Mouse (Mus musculus) midbrain, embryonic 11.5 days (tissue): ENCODE results near the gene Tnfsf13. TPM values are rescaled to one million over a fixed set of nuclear protein-coding genes. Genes with fewer than 3 reads are reported as not detected.
A peak's percentile ranks its signal among the peaks of the same experiment; 100 is the strongest.

ENCODE experiments used
- ATAC-seq: fragments of 200-750 bp; cut with Nextera tagmentation; 2 replicates; pipeline ENCODE4 v1.8.0; 2017; ENCODE audit warnings: moderate TSS enrichment, moderate library complexity; ENCODE audit not compliant: low FRiP score
- DNase-seq: peaks from one replicate; pipeline ENCODE4 v3.0.0; 2015; ENCODE audit warnings: low spot score; ENCODE audit errors: missing footprints
- H3K27ac ChIP-seq: fragments of 300-500 bp; sonication (generic); 2 replicates; pipeline ENCODE4 v1.5.1; 2014; ENCODE audit warnings: low read depth, low read length
- H3K27me3 ChIP-seq: fragments of 300-500 bp; sonication (generic); 2 replicates; pipeline ENCODE4 v1.6.1; 2014; ENCODE audit warnings: mild to moderate bottlenecking, low read length, moderate library complexity, mixed read lengths; ENCODE audit not compliant: control insufficient read depth, insufficient read depth
- H3K36me3 ChIP-seq: fragments of 300-500 bp; sonication (generic); 2 replicates; pipeline ENCODE4 v1.6.1; 2014; ENCODE audit warnings: mild to moderate bottlenecking, low read length, moderate library complexity, mixed read lengths; ENCODE audit not compliant: control insufficient read depth, insufficient read depth
- H3K4me1 ChIP-seq: fragments of 300-500 bp; sonication (generic); 2 replicates; pipeline ENCODE4 v1.6.1; 2014; ENCODE audit warnings: low read length; ENCODE audit not compliant: control insufficient read depth, insufficient read depth
- H3K4me2 ChIP-seq: fragments of 300-500 bp; sonication (generic); 2 replicates; pipeline ENCODE4 v1.6.1; 2014; ENCODE audit warnings: mild to moderate bottlenecking, moderate library complexity
- H3K4me3 ChIP-seq: fragments of 300-500 bp; sonication (generic); 2 replicates; pipeline ENCODE4 v1.5.1; 2014; ENCODE audit warnings: low read depth, low read length
- H3K9ac ChIP-seq: fragments of 300-500 bp; sonication (generic); 2 replicates; pipeline ENCODE4 v1.6.1; 2014; ENCODE audit warnings: low read length
- H3K9me3 ChIP-seq: fragments of 300-500 bp; sonication (generic); 2 replicates; pipeline ENCODE4 v1.6.1; 2016; ENCODE audit warnings: low read length; ENCODE audit not compliant: control insufficient read depth
- WGBS: fragments of 180-500 bp; shearing (Covaris S2); extraction: QIAGEN DNeasy Blood & Tissue Kit; methylation state at CpG from one replicate; pipeline ENCODE4 v1.1.7; 2014; 5-methylcytosine and 5-hydroxymethylcytosine counted together
- polyA plus RNA-seq: library from polyadenylated mRNA; unstranded; fragments of >200 nt; fragmentation: Nextera tagmentation; extraction: Ambion mirVana; gene quantifications from 2 replicates; pipeline ENCODE4 v1.2.1, GENCODE M21; 2014

Tnfsf13 gene
- polyA plus RNA-seq, 1 experiment from 2014 or later: not detected

GRCm38 (mm10) chr11:69697396-69697795 lies 11.8 kb upstream of the Tnfsf13 start:
- no peak overlapping the region for H3K27ac ChIP-seq
- no peak overlapping the region for H3K4me2 ChIP-seq
- DNase-seq (peak; percentile 77), ATAC-seq (no peak)
- peaks cover 5% of the 10 kb centered on the region; the same call in 1 of the 2 replicates for H3K4me1 ChIP-seq
- no peak overlapping the region for H3K4me3 ChIP-seq
- whole genome bisulfite sequencing: 96% methylated on average over 3 of the region's 3 CpGs
- H3K9me3 ChIP-seq: no peaks in the 10 kb centered on the region
- H3K36me3 ChIP-seq: no peaks in the 10 kb centered on the region
- H3K27me3 ChIP-seq: no peaks in the 10 kb centered on the region
- H3K9ac ChIP-seq: no peak overlapping the region

DNA sequence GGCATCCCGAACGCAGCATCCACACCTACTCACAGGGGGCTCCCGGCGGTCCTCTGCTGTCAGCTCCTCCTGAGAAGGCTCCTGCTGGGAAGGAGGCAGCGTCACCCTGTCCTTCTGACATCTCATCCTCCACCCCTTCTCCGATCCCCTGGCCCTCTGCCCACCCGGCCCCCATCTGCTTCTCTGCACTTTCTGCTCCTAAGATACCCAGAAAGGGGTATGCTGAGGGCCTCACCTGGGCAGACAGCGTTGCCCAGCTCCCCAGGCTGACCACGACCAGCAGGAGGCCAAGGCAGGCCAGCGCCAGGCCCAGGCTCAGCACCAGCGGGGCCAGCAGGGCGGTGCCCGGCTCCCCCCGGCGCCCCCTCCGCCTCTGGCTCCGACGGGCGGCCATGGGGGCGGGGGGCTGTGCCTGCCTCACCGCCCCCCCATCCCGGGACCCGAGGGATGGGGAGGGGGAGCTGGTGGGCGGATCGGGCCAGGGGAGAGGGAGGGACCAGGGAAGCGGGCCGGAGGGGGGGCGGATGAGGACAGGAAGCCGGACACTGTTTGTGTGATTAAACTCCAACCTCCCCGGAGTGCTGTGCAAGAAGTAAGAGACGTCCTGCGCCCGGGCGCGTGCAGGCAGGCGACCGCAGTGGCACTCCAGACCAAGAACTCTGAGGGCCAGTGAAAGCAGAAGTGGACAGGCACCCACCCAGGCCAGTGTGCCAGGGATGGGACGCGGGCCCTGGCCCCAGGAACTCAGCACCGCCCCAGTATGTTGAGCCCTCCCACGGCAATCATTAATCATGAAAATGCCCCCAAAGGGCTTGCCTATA lies 10.0 kb upstream of the Tnfsf13 start, which contains the start of the genes Tnfsf12 and Tnfsfm13:
Tnfsf12 (minus strand) TSS at position 489 of the 821 bp plus-strand sequence.
Tnfsfm13 (minus strand) TSS at position 738 of the 821 bp plus-strand sequence.
- ATAC-seq (peak; percentile 50; the same call in 1 of the 2 replicates), DNase-seq (peak; percentile 89)
- no peaks in the 10 kb centered on the region for H3K9me3 ChIP-seq
- H3K36me3 ChIP-seq: no peaks in the 10 kb centered on the region
- H3K4me1 ChIP-seq: peaks cover 5% of the 10 kb centered on the region; the same call in 1 of the 2 replicates
- peak within 1 kb of the TSS; percentile 32 for H3K4me3 ChIP-seq
- peak within 1 kb of the TSS; percentile 65 for H3K9ac ChIP-seq
- no peak within 1 kb of the TSS for H3K27ac ChIP-seq
- WGBS: 2% methylated on average over 38 of the region's 41 CpGs
- H3K27me3 ChIP-seq: no peaks in the 10 kb centered on the region
- H3K4me2 ChIP-seq: peak within 1 kb of the TSS; percentile 65

GRCm38 (mm10) chr11:69695046-69695360 lies 9.4 kb upstream of the Tnfsf13 start:
- H3K4me3 ChIP-seq: peak overlapping the region; percentile 32
- H3K27me3 ChIP-seq: no peaks in the 10 kb centered on the region
- H3K36me3 ChIP-seq: no peaks in the 10 kb centered on the region
- H3K4me1 ChIP-seq: peaks cover 5% of the 10 kb centered on the region; the same call in 1 of the 2 replicates
- no peaks in the 10 kb centered on the region for H3K9me3 ChIP-seq
- H3K27ac ChIP-seq: no peak overlapping the region
- ATAC-seq: no peak
- no peak for DNase-seq
- H3K4me2 ChIP-seq: peak overlapping the region; percentile 65
- 38% methylated on average over 6 of the region's 6 CpGs for WGBS
- peak overlapping the region; percentile 65 for H3K9ac ChIP-seq

DNA sequence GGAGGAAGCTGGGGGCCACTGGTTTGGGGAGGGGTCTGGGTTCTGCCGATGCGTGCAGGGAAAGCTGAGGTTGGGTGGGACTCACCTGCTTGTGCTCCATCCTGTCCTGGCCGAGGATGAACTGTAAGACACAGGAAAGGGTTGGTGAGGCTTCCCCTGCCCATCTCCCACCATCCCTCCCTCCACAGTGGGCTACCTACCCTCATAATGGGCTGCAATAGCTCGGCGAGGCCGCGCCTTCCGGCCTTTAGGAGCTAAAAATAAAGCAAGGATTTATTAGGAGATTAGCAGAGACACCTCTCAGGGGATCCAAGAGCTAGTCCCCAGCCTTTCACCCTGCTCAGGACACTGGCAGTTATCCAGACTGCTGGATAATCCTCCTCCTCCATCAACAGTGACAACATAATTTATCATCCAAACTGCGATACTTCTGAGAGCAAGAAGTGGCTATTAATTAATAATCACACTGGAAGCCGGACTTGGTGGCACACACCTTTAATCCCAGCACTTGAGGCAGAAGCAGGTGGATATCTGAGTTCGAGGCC lies 7.9 kb upstream of the Tnfsf13 start:
- ATAC-seq (no peak), DNase-seq (peak; percentile 35)
- no peaks in the 10 kb centered on the region for H3K9me3 ChIP-seq
- no peak overlapping the region for H3K4me2 ChIP-seq
- peaks cover 5% of the 10 kb centered on the region; the same call in 1 of the 2 replicates for H3K4me1 ChIP-seq
- H3K27ac ChIP-seq: no peak overlapping the region
- no peak overlapping the region for H3K9ac ChIP-seq
- WGBS: 61% methylated on average over 11 of the region's 11 CpGs
- no peaks in the 10 kb centered on the region for H3K27me3 ChIP-seq
- H3K36me3 ChIP-seq: no peaks in the 10 kb centered on the region
- no peak overlapping the region for H3K4me3 ChIP-seq

GRCm38 (mm10) chr11:69692863-69693262 lies 7.3 kb upstream of the Tnfsf13 start:
- H3K9me3 ChIP-seq: no peaks in the 10 kb centered on the region
- peaks cover 5% of the 10 kb centered on the region; the same call in 1 of the 2 replicates for H3K4me1 ChIP-seq
- no peak overlapping the region for H3K4me2 ChIP-seq
- H3K9ac ChIP-seq: no peak overlapping the region
- no peak overlapping the region for H3K4me3 ChIP-seq
- no peak overlapping the region for H3K27ac ChIP-seq
- WGBS: 83% methylated on average over 6 of the region's 6 CpGs
- no peaks in the 10 kb centered on the region for H3K36me3 ChIP-seq
- DNase-seq (peak; percentile 21), ATAC-seq (no peak)
- H3K27me3 ChIP-seq: no peaks in the 10 kb centered on the region

DNA sequence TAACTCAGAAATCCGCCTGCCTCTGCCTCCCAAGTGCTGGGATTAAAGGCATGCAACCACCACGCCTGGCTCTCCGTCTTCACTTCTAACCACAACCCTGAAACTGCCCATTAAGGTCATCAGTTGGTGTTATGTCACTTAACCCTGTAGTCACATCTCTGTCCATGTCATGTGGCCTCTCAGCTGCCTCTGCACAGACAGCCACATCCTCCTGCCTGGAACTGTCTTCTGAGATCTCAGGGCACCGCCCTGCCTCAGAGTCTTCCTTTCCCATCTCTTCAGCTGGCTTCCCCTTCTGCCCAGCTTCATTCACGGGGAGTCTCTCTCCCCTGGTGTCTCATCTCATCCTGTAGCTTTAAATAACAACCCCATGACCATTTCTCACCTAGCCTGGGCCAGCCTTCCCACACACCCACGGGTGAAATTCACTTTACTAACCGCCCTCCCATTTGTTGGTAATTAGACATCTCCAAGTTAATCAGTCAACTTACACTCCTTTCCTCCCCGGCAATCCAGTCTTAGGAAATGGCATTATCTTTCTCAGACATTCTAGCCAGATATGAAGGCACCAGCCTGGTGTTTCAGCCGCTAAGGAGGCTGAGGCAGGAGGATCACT lies 6.7 kb upstream of the Tnfsf13 start:
- Histone ChIP-seq H3K9ac (no peak overlapping the region), H3K36me3 (no peaks in the 10 kb centered on the region), H3K4me1 (peaks cover 5% of the 10 kb centered on the region; the same call in 1 of the 2 replicates), H3K27ac (no peak overlapping the region), H3K27me3 (no peaks in the 10 kb centered on the region), H3K4me2 (no peak overlapping the region), H3K4me3 (no peak overlapping the region), H3K9me3 (no peaks in the 10 kb centered on the region)
- WGBS: 85% methylated on average over 9 of the region's 9 CpGs
- ATAC-seq (no peak), DNase-seq (no peak)

DNA sequence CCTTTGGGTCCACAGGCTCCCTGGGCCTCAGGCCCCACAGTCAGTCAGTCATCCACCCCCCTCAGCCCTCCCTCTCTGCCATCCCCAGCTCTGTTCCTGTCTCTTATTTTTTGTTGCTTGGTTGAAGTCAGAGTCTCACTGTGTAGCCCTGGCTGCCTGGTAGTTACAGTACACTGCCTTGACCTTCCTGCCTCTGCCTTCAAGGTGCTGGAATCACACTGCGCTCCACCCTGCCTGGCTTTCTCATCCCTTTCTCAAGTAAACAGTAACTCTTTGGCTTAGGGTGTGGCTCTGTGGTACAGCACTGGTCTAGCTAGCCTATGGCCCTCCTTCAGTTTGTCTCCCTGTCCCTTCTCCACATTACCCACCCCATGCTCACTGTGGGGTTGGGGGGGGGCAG lies 4.3 kb upstream of the Tnfsf13 start:
- ATAC-seq: no peak
- whole genome bisulfite sequencing: 91% methylated on average over 1 of the region's 1 CpGs

GRCm38 (mm10) chr11:69687061-69687460 lies 1.5 kb upstream of the Tnfsf13 start:
- peak; percentile 45 for DNase-seq

More for the DNA sequence above, 4.3 kb upstream of the Tnfsf13 start:
- Histone ChIP-seq H3K4me3 (no peak overlapping the region), H3K9me3 (no peaks in the 10 kb centered on the region), H3K36me3 (no peaks in the 10 kb centered on the region), H3K4me2 (no peak overlapping the region), H3K27me3 (no peaks in the 10 kb centered on the region), H3K9ac (no peak overlapping the region), H3K4me1 (0 out of 2 replicates have a peak, but pooled peaks cover 3% of the 10 kb centered on the region), H3K27ac (no peak overlapping the region)
- DNase-seq: no peak

GRCm38 (mm10) chr11:69686377-69686776 lies 793 bp upstream of the Tnfsf13 start:
- 0 out of 2 replicates have a peak, but pooled peaks cover 5% of the 10 kb centered on the region for H3K4me1 ChIP-seq
- no peaks in the 10 kb centered on the region for H3K9me3 ChIP-seq
- no peak overlapping the region for H3K27ac ChIP-seq
- H3K27me3 ChIP-seq: no peaks in the 10 kb centered on the region
- ATAC-seq (no peak), DNase-seq (peak; percentile 81)
- no peak overlapping the region for H3K4me3 ChIP-seq
- 15% methylated on average over 4 of the region's 4 CpGs for WGBS
- H3K4me2 ChIP-seq: no peak overlapping the region
- no peaks in the 10 kb centered on the region for H3K36me3 ChIP-seq
- 0 out of 2 replicates have a peak overlapping the region, but pooled peaks have one; percentile 24 for H3K9ac ChIP-seq

More at GRCm38 (mm10) chr11:69687061-69687460, 1.5 kb upstream of the Tnfsf13 start:
- ATAC-seq: no peak
- Histone ChIP-seq H3K9ac (no peak overlapping the region), H3K4me1 (0 out of 2 replicates have a peak, but pooled peaks cover 5% of the 10 kb centered on the region), H3K27me3 (no peaks in the 10 kb centered on the region), H3K27ac (no peak overlapping the region), H3K4me2 (no peak overlapping the region), H3K9me3 (no peaks in the 10 kb centered on the region), H3K36me3 (no peaks in the 10 kb centered on the region), H3K4me3 (no peak overlapping the region)
- WGBS: 68% methylated on average over 5 of the region's 5 CpGs
